Mouse (Mus musculus) spleen, adult 12 weeks (tissue): Measurements from ENCODE around the gene Cd37.

Experiments
- DNase-seq: peaks from one replicate; pipeline ENCODE4 v3.0.0; 2022; ENCODE audit warnings: low spot score

Cd37 gene

GRCm38 (mm10) chr7:45204380-45205143 is 34.4 kb downstream of the Cd37 start, which contains the start of gene Ccdc155:
Gene Ccdc155 (minus strand): TSS chr7:45204892.
- peak; percentile 73 for DNase-seq

- no peak for DNase-seq
Observed at GRCm38 (mm10) chr7:45202654-45203053, 36.3 kb downstream of the Cd37 start.

DNA sequence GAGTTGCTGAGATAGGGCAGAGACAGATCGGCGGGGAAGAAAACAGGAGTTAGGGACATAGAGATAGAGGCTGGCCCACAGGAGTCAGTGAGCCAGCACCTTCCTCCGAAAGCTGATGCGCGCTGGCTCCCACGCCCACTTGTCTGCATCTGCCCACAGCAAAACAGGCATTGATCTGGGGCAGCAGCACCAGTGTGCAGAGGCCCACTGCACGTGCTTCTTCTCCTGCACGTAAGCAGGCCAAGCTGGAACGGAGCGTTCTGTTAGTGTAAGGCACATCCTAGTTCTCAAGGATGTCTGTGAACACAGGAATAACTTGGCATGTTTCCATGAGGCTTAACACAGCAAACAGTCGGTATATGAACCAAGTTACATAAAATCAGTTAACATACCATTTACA is 40.0 kb downstream of the Cd37 start:
- DNase-seq, result no peak

DNA sequence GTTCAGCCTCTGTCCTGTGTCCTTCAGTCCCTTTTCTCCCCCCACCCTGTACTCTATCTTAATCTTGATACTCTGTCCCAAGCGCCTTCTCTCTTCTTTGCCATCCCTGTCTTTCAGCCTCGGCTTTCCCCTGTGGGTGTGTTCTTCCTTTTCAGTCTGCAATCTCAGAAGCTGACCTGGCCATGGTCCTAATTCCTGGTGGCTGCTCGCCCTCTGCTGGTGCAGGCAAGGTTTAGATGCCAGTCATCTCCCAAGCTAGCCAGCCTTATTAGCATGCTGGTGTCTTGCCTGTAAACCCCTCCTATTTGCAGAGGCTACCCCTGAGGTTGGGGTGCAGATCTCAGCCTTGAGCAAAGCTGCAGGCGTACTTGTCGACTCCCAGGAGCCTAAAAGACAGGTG is 40.5 kb downstream of the Cd37 start:
- DNase-seq, result no peak

GRCm38 (mm10) chr7:45196994-45197393 is 41.9 kb downstream of the Cd37 start:
- no peak for DNase-seq

GRCm38 (mm10) chr7:45196176-45196535 is 42.8 kb downstream of the Cd37 start:
- DNase-seq, result no peak

DNA sequence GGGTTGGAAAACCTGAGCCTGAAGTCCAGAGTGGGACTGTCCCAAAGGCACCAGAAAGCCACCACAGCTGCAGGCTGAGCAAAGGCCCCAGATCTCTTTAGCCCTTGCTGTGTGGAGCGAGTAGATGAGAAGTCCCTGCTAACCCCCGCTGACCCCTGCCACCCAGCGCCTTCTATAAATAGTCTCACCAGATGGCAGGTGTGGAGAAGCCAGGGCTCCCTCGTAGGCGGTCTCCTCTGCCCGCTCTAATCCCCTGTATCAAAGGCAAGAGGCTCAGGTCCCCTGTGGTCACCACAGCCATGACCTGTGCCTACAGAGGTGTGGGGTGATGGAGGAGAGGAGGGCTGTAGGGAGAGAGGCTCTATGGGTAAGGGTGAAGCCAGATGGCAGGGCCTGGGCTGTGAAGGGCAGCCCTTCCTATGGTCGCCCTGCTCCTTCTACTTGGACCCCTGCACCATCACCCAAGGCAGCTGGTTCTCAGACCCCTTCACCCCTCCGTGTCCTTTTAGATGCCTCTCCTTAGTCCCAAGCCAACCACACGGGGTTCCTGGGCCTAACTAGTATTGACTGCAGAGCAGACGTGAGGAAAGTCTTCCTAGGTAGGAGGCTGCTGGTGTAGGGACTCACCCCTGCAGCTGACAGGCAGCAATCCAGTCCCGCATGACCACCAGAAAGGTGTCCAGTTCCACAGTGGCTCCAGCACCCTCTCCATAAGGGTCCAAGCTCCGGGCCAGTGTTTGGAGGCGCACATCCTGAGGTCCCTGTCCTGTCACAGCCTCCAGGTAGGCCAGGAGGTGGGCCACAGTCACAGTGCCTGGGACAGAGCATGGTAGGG is 43.4 kb downstream of the Cd37 start:
- DNase-seq, result no peak

GRCm38 (mm10) chr7:45193871-45194785 is 44.8 kb downstream of the Cd37 start:
- DNase-seq, result no peak

DNA sequence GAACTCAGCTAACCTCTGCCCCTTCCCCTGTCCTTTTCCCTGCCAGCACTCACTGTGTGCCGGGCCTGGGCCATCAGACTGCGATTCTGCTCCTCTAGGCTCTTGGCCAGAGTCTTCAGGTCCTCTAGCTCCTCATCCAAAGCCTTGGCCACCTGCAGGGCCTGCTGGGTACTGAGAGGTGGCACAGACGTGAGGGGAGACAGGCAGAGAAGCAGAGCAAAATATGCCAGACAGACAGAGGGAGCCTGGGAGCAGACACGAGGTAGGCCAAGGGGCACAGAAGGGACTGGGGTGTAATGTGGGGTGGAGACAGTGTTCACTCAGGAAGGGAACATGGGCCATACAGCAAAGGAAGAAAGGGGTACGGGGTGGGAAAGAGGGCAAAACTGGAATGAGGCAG is 45.5 kb downstream of the Cd37 start:
- no peak for DNase-seq

- DNase-seq, result no peak
Observed at GRCm38 (mm10) chr7:45192585-45193310, 46.2 kb downstream of the Cd37 start.

GRCm38 (mm10) chr7:45191803-45192363 is 47.0 kb downstream of the Cd37 start:
- no peak for DNase-seq

GRCm38 (mm10) chr7:45191161-45191560 is 47.8 kb downstream of the Cd37 start:
- no peak for DNase-seq

DNA sequence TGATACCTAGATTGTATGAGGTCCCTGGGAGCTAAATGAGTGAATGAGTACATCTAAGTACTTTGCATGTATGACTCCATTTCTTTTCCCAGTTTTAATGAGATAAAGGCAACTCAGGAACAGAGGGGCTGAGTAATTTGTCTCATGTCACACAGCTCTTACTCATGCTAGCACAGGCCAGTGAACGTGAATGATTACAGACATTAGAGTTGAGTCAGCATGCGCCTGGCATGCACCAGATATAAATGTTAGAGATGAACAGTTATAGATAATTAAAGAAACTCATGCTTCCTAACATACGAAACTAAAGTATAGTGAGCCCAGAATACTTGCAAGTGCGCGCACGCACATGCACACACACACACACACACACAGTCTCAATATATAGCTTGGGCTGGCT is 48.7 kb downstream of the Cd37 start:
- no peak for DNase-seq

DNA sequence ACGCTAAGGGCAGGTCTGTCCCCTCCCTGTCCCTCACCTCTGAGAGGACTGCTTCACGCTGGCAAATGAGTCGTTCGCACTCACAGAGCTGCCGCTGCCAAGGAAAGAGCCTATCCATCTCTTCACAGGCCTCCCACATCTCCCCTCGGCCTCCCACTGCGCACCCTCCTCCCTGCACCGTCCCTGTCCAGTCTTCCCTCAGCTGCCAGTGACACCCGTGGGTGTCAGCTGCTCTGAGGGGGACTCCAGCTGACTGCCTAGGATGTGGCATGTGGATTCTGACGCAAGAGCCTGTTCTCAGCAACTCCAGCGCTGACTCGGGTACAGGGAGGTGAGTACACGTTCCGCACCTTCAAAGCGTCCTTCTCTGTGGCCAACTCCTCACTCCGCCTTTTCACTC is 49.3 kb downstream of the Cd37 start:
- DNase-seq, result no peak

GRCm38 (mm10) chr7:45185921-45186320 is 53.0 kb downstream of the Cd37 start:
- DNase-seq, result no peak

- no peak for DNase-seq
Observed at GRCm38 (mm10) chr7:45183672-45184071, 55.2 kb downstream of the Cd37 start.
